Mouse (Mus musculus) liver, adult 2 months (tissue): ENCODE results near the gene Hbq1b. TPM values are rescaled to one million over a fixed set of nuclear protein-coding genes. Genes with fewer than 3 reads are reported as not detected.

Experiments
- DNase-seq: peaks from one replicate; pipeline ENCODE4 v3.0.0-alpha.2; 2011; ENCODE audit warnings: low read depth, low spot score; ENCODE audit errors: extremely low read depth
- H3K27ac ChIP-seq: fragments of 200-500 bp; replicated peaks from 2 replicates; pipeline ENCODE4 v1.5.1; 2012; ENCODE audit warnings: low read depth, mild to moderate bottlenecking, control low read depth, inconsistent platforms, low read length; ENCODE audit not compliant: insufficient read depth
- H3K27me3 ChIP-seq: fragments of 200-500 bp; 2 replicates; pipeline ENCODE4 v1.6.1; 2012; ENCODE audit warnings: mild to moderate bottlenecking, moderate library complexity, low read length, inconsistent platforms; ENCODE audit not compliant: control insufficient read depth, insufficient read depth
- H3K36me3 ChIP-seq: fragments of 200-500 bp; 2 replicates; pipeline ENCODE4 v1.6.1; 2012; ENCODE audit warnings: low read length, inconsistent platforms; ENCODE audit not compliant: control insufficient read depth, insufficient read depth
- H3K4me1 ChIP-seq: fragments of 200-500 bp; 2 replicates; pipeline ENCODE4 v1.6.1; 2011; ENCODE audit warnings: low read length; ENCODE audit not compliant: control insufficient read depth, insufficient read depth
- H3K4me3 ChIP-seq: fragments of 200-500 bp; 2 replicates; pipeline ENCODE4 v1.5.1; 2011; ENCODE audit warnings: low read depth, mild to moderate bottlenecking, control low read depth, low read length, moderate library complexity; ENCODE audit not compliant: insufficient read depth
- H3K79me2 ChIP-seq: fragments of 200-500 bp; 2 replicates; pipeline ENCODE4 v1.6.1; 2012; ENCODE audit warnings: inconsistent platforms, mild to moderate bottlenecking, low read length, moderate library complexity; ENCODE audit not compliant: control insufficient read depth, insufficient read depth
- H3K9ac ChIP-seq: fragments of 200-500 bp; 2 replicates; pipeline ENCODE4 v1.6.1; 2012; ENCODE audit warnings: low read depth, mild to moderate bottlenecking, control low read depth, inconsistent platforms, low read length
- CTCF ChIP-seq: fragments of 200-500 bp; IDR thresholded peaks from 2 replicates; pipeline ENCODE4 v1.5.1; 2011; ENCODE audit warnings: low read depth, low read length, control low read depth
- POLR2A ChIP-seq: fragments of 200-500 bp; IDR thresholded peaks from 2 replicates; pipeline ENCODE4 v1.6.1; 2011; ENCODE audit warnings: low read length, control low read depth; ENCODE audit not compliant: insufficient read depth; ENCODE audit errors: extremely low read depth
- WGBS: fragments of 180-500 bp; shearing (Covaris S2); methylation state at CpG from one replicate; pipeline ENCODE4 v1.1.7; 2018; 5-methylcytosine and 5-hydroxymethylcytosine counted together
- polyA plus RNA-seq: library from polyadenylated mRNA; depleted of rRNA; stranded (reverse); fragments of >200 nt; gene quantifications from 2 replicates; pipeline ENCODE4 v1.2.3, GENCODE M21; 2012
- total RNA-seq: library from RNA; depleted of rRNA; stranded (reverse); fragments of >200 nt; gene quantifications from 2 replicates; pipeline ENCODE4 v1.2.3, GENCODE M21; 2014

Gene Hbq1b
- total and polyA plus RNA-seq, 2 experiments, result not detected

GRCm38 (mm10) chr11:32316009-32316408 is 29.2 kb downstream of the Hbq1b start:
- Histone ChIP-seq H3K79me2 (no peaks in the 10 kb centered on the region), H3K36me3 (no peaks in the 10 kb centered on the region), H3K9ac (no peak overlapping the region), H3K27ac (no peak overlapping the region), H3K4me3 (no peak overlapping the region), H3K4me1 (no peaks in the 10 kb centered on the region), H3K27me3 (no peaks in the 10 kb centered on the region)
- 80% methylated on average over 3 of the region's 3 CpGs for WGBS
- no peak for TF ChIP-seq CTCF
- TF ChIP-seq POLR2A, result no peak
- no peak for DNase-seq

DNA sequence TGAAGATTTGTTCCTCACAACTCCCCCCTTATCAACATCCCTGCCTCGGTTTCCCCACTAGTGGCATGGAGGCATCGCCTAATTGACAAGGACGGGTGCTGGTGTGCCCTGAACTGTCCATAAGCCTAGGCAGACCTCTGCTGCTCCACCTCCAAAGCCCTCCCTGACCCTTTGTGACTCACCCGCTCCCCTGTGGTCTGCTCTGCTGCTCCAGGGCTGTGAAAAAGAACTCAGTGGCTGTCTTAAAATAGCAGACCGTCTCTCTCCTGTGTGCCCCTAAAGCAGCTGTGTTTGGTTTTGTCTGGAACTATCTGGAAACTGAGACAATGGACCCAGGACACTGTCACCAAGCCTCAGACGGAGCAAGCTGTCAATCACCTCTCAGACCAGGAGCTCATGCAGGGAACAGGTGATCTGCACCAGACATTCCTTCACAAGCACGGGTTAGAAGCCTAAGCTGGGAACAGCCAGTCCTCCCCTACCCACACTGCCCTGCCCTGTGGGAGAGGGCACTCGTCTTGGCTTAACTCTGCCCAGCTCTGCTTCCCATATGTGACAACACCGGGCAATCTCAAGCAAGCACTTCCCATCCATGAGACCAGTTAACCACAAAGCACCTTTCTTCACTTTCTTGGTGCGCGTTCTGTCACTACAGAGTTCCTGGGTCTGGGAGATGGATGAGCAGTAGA is 33.9 kb downstream of the Hbq1b start:
- no peak overlapping the region for H3K27ac ChIP-seq
- no peak overlapping the region for H3K9ac ChIP-seq
- H3K79me2 ChIP-seq, result no peaks in the 10 kb centered on the region
- WGBS, result 68% methylated on average over 11 of the region's 11 CpGs
- no peak for DNase-seq
- no peaks in the 10 kb centered on the region for H3K27me3 ChIP-seq
- no peaks in the 10 kb centered on the region for H3K36me3 ChIP-seq
- no peak overlapping the region for H3K4me3 ChIP-seq
- H3K4me1 ChIP-seq, result no peaks in the 10 kb centered on the region
- TF ChIP-seq POLR2A, result no peak
- no peak for TF ChIP-seq CTCF

- H3K27me3 ChIP-seq, result no peaks in the 10 kb centered on the region
- TF ChIP-seq POLR2A (no peak), CTCF (peak; percentile 75)
- 40% methylated on average over 8 of the region's 8 CpGs for WGBS
- H3K9ac ChIP-seq, result no peak overlapping the region
- no peak overlapping the region for H3K4me3 ChIP-seq
- H3K4me1 ChIP-seq, result no peaks in the 10 kb centered on the region
- H3K27ac ChIP-seq, result no peak overlapping the region
- no peaks in the 10 kb centered on the region for H3K79me2 ChIP-seq
- DNase-seq, result no peak
- H3K36me3 ChIP-seq, result no peaks in the 10 kb centered on the region
Measured at GRCm38 (mm10) chr11:32321196-32321565, 34.4 kb downstream of the Hbq1b start.

DNA sequence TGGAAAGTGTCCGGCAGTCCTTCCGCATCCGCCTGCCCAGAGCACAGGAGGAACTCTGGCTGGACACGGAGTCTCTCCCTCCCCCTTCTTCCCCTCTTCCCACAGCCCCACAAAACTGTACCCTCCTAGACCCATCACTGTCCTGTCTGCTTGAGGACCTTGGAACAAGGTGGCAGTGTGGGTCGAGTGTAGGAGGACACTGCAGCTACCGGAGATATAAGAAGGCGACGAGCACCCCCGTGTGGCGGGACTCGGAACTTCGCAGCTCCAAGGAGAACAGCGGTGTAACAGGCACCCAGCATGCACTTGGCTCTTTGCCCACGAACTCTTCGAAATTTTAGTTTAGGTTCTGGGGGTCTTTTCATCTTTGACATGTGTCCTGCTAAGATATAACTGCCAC is 37.8 kb downstream of the Hbq1b start:
- peak; percentile 43 for DNase-seq
- H3K27me3 ChIP-seq, result no peaks in the 10 kb centered on the region
- 16% methylated on average over 15 of the region's 15 CpGs for WGBS

GRCm38 (mm10) chr11:32331075-32331474 is 44.3 kb downstream of the Hbq1b start:
- Histone ChIP-seq H3K27ac (no peak overlapping the region), H3K9ac (no peak overlapping the region), H3K36me3 (no peaks in the 10 kb centered on the region), H3K27me3 (no peaks in the 10 kb centered on the region), H3K4me3 (no peak overlapping the region), H3K4me1 (no peaks in the 10 kb centered on the region), H3K79me2 (no peaks in the 10 kb centered on the region)
- peak; percentile 39 for DNase-seq
- no peak for TF ChIP-seq CTCF
- no peak for TF ChIP-seq POLR2A
- 56% methylated on average over 6 of the region's 6 CpGs for WGBS

More for the DNA sequence above, 37.8 kb downstream of the Hbq1b start:
- Histone ChIP-seq H3K36me3 (no peaks in the 10 kb centered on the region), H3K27ac (no peak overlapping the region), H3K4me3 (peak overlapping the region; percentile 19; the same call in 1 of the 2 replicates), H3K4me1 (no peaks in the 10 kb centered on the region), H3K9ac (0 out of 2 replicates have a peak overlapping the region, but pooled peaks have one; percentile 16), H3K79me2 (no peaks in the 10 kb centered on the region)
- TF ChIP-seq POLR2A (no peak), CTCF (peak; percentile 95)

- WGBS, result 67% methylated on average over 5 of the region's 5 CpGs
- Histone ChIP-seq H3K27me3 (no peaks in the 10 kb centered on the region), H3K36me3 (no peaks in the 10 kb centered on the region), H3K27ac (no peak overlapping the region), H3K4me1 (no peaks in the 10 kb centered on the region), H3K79me2 (no peaks in the 10 kb centered on the region), H3K9ac (no peak overlapping the region), H3K4me3 (no peak overlapping the region)
- DNase-seq, result no peak
- TF ChIP-seq POLR2A, result no peak
- no peak for TF ChIP-seq CTCF
Measured at GRCm38 (mm10) chr11:32331861-32332260, 45.1 kb downstream of the Hbq1b start.
